Mouse (Mus musculus) adrenal gland, adult (tissue): Measurements from ENCODE around the gene Cd3g.
A peak's percentile ranks its signal among the peaks of the same experiment; 100 is the strongest.

Experiments
- DNase-seq, 2 experiments: peaks; one replicate each; pipeline ENCODE4 v3.0.0; 2022 to 2023; ENCODE audit warnings: low spot score in 1 of 2; ENCODE audit not compliant: inconsistent age in 2 of 2

The Cd3g gene

GRCm38 (mm10) chr9:44980242-44980641 is at the start of gene Cd3g:
Gene Cd3g, minus strand, starts transcription at chr9:44980431.
- no peak for DNase-seq

DNA sequence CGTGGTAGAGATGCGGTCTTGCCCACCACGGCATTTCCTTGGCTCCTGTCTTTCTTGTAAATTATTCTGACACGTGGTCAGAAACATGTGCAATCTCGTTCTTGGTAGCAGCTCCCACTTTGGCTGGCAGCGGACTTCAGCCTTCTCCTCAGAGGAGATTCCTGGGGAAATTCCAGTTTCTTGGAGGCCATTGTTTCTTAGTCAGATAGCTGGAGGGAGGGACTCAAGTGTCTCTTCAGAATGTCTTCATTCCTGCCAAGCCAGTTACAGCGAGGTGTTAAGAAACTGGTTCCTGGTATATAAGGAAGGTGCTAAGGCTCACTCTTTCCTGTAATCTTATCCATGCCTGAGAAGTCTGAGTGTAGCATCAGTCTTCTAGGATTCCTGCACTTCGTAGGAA is 47.1 kb upstream of the Cd3g start:
- no peak for DNase-seq

DNA sequence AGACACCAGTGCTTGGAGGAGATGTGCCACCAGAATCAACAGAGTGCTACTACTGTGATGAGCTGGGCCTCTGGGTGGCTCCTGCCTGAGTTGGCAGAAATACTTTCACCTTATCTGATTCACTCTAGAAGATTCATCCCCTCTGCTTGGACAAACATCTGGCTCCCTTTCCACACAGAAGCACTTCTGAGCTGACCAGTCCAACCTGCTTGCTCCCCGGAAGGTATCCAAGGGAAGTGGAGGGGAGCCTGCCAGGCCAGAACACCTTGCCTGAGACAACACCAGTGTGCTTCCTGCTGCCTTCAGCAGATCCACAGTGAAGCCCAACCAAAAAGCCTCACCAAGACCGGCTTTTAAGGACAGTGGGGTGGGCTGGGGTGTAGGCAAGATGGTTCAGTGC is 44.0 kb upstream of the Cd3g start:
- DNase-seq = no peak

GRCm38 (mm10) chr9:45023638-45024037 is 43.4 kb upstream of the Cd3g start:
- DNase-seq = no peak

- peak; percentile 46 to 85 for DNase-seq
Observed at GRCm38 (mm10) chr9:45022800-45023199, 42.6 kb upstream of the Cd3g start.

DNA sequence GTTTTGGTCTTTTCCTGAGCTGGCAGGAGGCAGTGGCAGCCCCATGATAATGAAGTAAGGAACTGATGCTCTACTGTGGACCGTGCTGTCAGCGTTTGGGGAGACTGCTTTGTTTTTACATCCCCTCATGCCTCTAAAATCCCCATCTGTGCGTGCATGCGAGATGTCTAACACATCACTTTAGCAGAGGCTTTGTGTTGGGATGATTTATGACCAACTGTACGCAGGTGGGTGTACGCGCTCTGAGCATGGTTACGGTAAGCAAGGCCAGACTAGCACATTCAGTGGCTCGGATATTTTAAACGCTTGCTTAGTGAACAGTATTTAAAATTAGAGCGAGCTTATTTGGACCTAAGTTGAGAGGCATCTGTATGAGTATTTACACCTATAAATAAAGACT is 37.8 kb upstream of the Cd3g start:
- DNase-seq = no peak

DNA sequence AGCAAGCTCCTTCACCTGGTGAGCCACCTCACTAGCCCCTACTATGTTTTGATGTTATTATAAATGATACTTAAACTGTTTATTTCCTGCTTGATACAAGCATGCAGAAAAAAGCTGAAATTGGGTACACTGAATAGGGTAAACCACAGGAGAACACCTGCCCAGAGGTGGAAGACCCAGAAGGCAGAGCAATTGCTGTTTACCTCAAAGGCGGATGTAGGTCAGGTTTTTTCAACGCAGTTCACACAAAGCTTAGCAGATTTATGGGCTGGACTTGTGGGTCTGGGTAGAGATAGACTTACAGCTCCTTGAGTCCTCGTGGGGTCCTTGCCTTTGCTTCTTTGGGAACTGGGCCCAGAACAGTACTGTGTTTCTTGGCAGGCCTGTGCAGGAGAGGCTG is 35.6 kb upstream of the Cd3g start:
- DNase-seq = no peak

- DNase-seq = no peak
Observed at GRCm38 (mm10) chr9:45014879-45015278, 34.6 kb upstream of the Cd3g start.

- DNase-seq = no peak
Observed at GRCm38 (mm10) chr9:45011291-45011690, 31.1 kb upstream of the Cd3g start.

DNA sequence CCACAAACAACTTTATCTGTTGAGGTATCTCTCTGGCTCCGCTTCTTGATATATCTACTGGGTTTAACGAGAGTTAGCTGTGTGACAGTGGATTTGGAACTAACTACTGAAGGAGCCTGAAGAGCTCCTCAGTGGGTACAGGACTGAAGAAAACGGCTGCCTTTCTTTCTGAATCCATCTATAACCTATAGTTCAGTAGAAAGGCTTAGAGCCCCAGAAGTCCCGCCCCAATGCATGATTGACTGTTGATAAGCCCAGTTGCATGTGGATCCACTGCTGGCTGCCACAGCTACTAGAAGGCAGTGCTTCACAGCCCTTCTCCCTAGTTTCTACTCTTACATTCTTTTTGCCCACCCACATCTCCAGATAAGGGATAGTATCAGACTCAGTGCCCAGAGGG is 30.2 kb upstream of the Cd3g start:
- DNase-seq = no peak

GRCm38 (mm10) chr9:45009180-45010078 is 29.2 kb upstream of the Cd3g start, which contains the start of gene Cd3e:
Gene Cd3e, minus strand, starts transcription at chr9:45009627.
- DNase-seq = no peak

DNA sequence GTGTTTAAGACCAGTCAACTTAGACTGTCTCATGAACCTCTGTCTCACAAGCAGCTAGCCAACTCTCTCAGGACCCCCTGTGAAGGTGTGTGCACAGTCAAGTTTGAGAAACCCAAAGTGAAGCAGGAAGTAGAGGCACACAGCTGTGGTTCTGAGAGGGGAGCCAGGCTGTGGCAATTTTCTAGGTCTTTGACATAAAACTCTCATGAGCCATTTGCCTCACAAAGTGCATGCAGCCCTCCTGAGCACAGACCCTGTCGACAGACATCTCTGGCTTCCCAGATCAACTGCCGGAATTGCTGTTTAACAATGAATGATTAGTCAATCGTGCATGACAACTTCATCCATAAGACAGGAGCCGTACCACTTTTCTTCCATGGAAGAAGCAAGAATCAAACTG is 28.1 kb upstream of the Cd3g start:
- no peak for DNase-seq

GRCm38 (mm10) chr9:45007404-45007803 is 27.2 kb upstream of the Cd3g start:
- DNase-seq = no peak

GRCm38 (mm10) chr9:45000249-45000648 is 20.0 kb upstream of the Cd3g start:
- DNase-seq = no peak

DNA sequence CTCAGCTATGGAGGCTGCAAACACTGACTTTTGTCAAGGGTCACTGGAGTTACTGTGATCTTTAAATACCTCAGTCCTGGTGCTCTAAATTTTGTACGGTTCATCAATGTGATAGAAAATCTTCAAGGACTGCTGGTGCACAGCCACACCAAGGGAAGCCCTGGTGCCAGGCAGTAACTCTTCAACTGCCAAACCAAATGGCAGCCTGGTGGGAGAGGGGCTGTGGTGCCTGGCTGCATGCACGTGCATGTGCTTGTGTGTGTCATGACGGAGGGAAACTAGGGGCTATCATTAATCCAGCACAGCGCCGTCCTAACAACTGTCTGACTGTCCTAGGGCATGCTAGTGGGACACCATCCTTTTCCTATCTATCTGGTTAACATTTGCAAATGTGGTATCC is 19.5 kb upstream of the Cd3g start:
- no peak for DNase-seq

- peak in 1 of 2 experiments; percentile 22 for DNase-seq
Observed at GRCm38 (mm10) chr9:44999171-44999570, 18.9 kb upstream of the Cd3g start.

GRCm38 (mm10) chr9:44998138-44998537 is 17.9 kb upstream of the Cd3g start:
- DNase-seq = no peak

GRCm38 (mm10) chr9:44996590-44996989 is 16.4 kb upstream of the Cd3g start:
- no peak for DNase-seq

DNA sequence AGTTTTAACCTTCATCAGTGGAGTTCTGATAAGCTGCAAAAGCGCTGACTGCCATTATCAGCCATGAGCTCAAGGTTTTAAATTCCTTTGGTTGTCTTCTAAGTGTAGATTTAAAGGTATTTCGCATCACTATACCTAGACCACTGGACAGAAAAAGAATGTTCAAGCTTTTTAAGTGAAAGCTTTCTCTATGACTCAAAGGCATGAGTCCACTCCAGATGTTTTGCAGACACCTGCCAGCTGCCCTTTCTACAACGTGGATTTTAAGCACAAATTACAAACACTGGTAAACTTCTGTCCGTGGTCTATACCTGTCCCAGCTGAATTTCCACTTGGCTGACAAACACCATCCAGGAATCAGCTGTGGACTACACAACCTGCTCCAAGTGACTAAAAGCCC is 14.7 kb upstream of the Cd3g start:
- no peak for DNase-seq

GRCm38 (mm10) chr9:44993268-44993667 is 13.0 kb upstream of the Cd3g start:
- DNase-seq = peak in 1 of 2 experiments; percentile 40

- DNase-seq = no peak
Observed at GRCm38 (mm10) chr9:44992271-44992670, 12.0 kb upstream of the Cd3g start.

DNA sequence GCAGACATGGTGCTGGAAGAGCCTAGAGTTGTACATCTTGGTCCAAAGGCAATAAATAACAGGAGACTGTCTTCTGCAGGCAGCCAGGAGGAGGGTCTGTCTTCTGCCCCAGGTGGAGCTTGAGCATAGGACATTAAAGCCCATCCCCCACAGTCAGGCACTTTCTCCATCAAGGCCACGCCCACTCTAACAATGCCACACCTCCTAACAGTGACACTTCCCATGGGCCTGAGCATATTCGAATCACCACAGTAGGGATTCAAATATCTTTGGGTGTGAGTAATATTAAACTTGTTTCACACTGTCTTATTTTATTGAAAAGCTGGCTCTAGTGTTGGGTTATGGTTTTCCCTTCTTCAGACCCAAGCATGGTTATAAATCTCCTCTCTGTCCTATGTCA is 11.6 kb upstream of the Cd3g start:
- no peak for DNase-seq

DNA sequence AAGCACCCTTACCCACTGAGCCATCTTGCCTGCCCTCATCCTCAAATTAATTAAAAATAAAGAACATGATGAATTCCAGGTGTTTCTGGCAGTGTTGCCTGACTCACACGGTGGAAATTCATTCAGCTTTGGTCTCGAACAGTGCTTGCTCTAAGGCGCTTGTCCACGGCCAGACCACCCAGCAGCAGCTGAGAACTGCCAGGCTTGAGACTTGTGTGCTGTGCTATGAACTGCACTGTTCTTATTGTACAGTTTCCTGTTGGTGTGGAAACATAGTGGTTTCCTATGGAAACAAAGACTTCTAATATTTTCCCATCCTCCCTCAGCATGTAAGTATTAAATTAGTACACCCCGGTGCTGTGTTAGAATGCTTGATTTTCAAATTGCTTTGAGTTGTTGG is 6.7 kb upstream of the Cd3g start:
- no peak for DNase-seq
